Mouse (Mus musculus) heart, embryonic 10.5 days (tissue): ENCODE data around the gene Mllt1. TPM values are rescaled to one million over a fixed set of nuclear protein-coding genes. Genes with fewer than 3 reads are reported as not detected.
"Not testable (repeated sequence)": the region's sequence is repeated elsewhere in the genome, so short reads cannot be mapped to it uniquely, and the experiment has no call there.

Source experiments
- DNase-seq: peaks from one replicate; pipeline ENCODE4 v3.0.0-alpha.2; 2017; ENCODE audit warnings: low spot score
- H3K27ac ChIP-seq: fragments of 300-500 bp; sonication (generic); 2 replicates; pipeline ENCODE4 v1.5.1; 2016; ENCODE audit warnings: mild to moderate bottlenecking
- H3K27me3 ChIP-seq: fragments of 300-500 bp; sonication (generic); 2 replicates; pipeline ENCODE4 v1.6.1; 2016; ENCODE audit warnings: mild to moderate bottlenecking; ENCODE audit not compliant: poor library complexity, insufficient read depth, severe bottlenecking
- H3K36me3 ChIP-seq: fragments of 300-500 bp; sonication (generic); 2 replicates; pipeline ENCODE4 v1.6.1; 2016; ENCODE audit warnings: mild to moderate bottlenecking, moderate library complexity
- H3K4me1 ChIP-seq: fragments of 300-500 bp; sonication (generic); 2 replicates; pipeline ENCODE4 v1.6.1; 2016; ENCODE audit warnings: mild to moderate bottlenecking
- H3K4me3 ChIP-seq: fragments of 300-500 bp; sonication (generic); 2 replicates; pipeline ENCODE4 v1.5.1; 2016; ENCODE audit warnings: mild to moderate bottlenecking, moderate library complexity
- H3K9me3 ChIP-seq: fragments of 300-500 bp; sonication (generic); 2 replicates; pipeline ENCODE4 v1.6.1; 2016; ENCODE audit warnings: mild to moderate bottlenecking, moderate library complexity
- WGBS: fragments of 180-500 bp; shearing (Covaris S2); methylation state at CpG from one replicate; pipeline ENCODE4 v1.1.7; 2016; 5-methylcytosine and 5-hydroxymethylcytosine counted together
- polyA plus RNA-seq: library from polyadenylated mRNA; unstranded; fragments of >200 nt; fragmentation: Nextera tagmentation; extraction: Ambion mirVana; gene quantifications from 2 replicates; pipeline ENCODE4 v1.2.1, GENCODE M21; 2016

The Mllt1 gene
- polyA plus RNA-seq, 1 experiment from 2014 or later: 46.0 TPM

DNA sequence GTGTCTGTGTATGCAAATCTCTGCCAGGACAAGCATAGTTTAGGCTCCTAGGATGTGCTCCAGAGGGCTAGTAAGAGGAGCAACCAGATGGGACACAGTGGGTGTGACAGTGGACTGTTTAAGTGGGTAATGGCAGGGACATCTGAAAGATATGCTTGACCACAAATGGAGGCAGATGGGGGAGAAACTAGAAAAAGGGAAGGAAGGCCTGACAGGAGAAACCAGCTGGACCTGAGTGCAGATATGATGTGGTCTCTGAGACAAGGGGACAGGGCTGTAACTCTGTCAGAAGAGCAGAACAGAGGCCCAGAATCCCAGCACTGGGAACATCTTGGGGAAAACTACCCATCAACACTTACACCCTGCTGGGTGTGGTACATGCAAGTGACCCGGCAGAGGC lies 5.7 kb downstream of the Mllt1 start:
- no peaks in the 10 kb centered on the region for H3K27me3 ChIP-seq
- H3K9me3 ChIP-seq: no peaks in the 10 kb centered on the region
- peaks cover 33% of the 10 kb centered on the region for H3K36me3 ChIP-seq
- no peak for DNase-seq
- WGBS: 71% methylated on average over 1 of the region's 1 CpGs
- H3K4me3 ChIP-seq: no peak overlapping the region
- H3K4me1 ChIP-seq: peaks cover 59% of the 10 kb centered on the region
- H3K27ac ChIP-seq: 0 out of 2 replicates have a peak overlapping the region, but pooled peaks have one; percentile 17

DNA sequence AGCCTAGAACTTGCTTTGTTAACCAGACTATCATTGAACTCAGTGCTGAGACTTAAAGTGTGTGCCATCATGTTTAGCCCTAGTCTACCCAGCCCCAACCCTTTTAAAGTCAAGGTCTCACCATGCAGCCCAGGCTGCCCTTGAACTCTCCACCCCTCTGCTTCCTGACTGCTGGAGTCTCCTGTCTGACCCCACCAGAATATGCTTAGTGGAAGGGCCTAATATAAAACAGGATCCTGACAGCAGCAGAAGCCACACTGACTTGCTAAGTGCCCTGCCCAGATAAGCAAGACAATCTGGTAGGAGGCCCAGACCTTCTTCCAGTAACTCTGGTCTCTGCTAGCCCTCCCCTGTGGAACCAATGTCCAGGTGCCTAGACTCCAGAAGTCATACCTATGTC lies 6.1 kb downstream of the Mllt1 start:
- Histone ChIP-seq H3K27ac (0 out of 2 replicates have a peak overlapping the region, but pooled peaks have one; percentile 2), H3K9me3 (no peaks in the 10 kb centered on the region), H3K4me3 (no peak overlapping the region), H3K27me3 (no peaks in the 10 kb centered on the region), H3K36me3 (peaks cover 37% of the 10 kb centered on the region), H3K4me1 (peaks cover 55% of the 10 kb centered on the region)
- DNase-seq: no peak

DNA sequence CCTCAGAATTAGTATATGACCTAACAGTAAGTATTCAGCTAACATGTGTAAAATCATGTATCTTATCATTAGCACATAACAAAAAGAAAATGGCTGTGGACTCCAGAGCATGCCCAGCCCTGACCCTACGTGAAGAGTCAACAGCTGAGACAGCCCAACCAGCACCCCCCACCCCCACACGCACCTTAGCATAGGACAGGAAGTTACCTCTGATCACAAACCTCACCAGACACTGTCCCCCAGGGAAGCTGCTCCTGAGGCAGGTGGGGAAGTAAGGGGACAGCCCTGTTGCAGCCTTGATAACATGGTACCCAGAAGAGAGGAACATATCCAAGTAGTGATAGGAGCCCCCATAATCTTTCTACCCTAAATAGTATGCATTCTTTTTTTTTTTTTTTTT lies 9.2 kb downstream of the Mllt1 start:
- DNase-seq: no peak
- peaks cover 34% of the 10 kb centered on the region for H3K4me1 ChIP-seq
- peaks cover 59% of the 10 kb centered on the region for H3K36me3 ChIP-seq
- no peak overlapping the region for H3K27ac ChIP-seq
- no peaks in the 10 kb centered on the region for H3K27me3 ChIP-seq
- WGBS: 88% methylated on average over 2 of the region's 2 CpGs
- H3K4me3 ChIP-seq: no peak overlapping the region
- H3K9me3 ChIP-seq: no peaks in the 10 kb centered on the region

DNA sequence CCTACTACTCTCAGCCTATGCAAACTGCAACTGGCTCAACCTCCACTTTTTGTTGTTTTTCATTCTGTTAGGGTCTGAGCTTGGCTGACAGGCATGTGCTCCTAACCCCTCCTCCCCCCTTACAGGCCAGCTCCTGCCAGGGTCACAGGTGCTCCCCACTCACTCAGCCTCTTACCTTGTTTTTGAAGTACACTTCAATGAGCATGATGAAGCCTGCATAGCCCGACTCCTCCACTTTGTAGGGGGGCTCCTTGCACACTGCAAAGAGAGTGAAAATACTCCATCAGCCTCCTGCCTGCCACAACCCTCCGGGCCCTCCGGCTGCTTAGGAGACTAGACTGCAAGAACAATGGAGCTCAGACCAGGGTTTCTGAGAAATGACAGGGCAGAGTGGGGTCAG lies 15.5 kb downstream of the Mllt1 start:
- DNase-seq: no peak
- peaks cover 84% of the 10 kb centered on the region for H3K36me3 ChIP-seq
- WGBS: 91% methylated on average over 3 of the region's 3 CpGs
- no peaks in the 10 kb centered on the region for H3K27me3 ChIP-seq
- no peak overlapping the region for H3K27ac ChIP-seq
- peaks cover 29% of the 10 kb centered on the region for H3K4me1 ChIP-seq
- H3K9me3 ChIP-seq: no peaks in the 10 kb centered on the region
- no peak overlapping the region for H3K4me3 ChIP-seq

DNA sequence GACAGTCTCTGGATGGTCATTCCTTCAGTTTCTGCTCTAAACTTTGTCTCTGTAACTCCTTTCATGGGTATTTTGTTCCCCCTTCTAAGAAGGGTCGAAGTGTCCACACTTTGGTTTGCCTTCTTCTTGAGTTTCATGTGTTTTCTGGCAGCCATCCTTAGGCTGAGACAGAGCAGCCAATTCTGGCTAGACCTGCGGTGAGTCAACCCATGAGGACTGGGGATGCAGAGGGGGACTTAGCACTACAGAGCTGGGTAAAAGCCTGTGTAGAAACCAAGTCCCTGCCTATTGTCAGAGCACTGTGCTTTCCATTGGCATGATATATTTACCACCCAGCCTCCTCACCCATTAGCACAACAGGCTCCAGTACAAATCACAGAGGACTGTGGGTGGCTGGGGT lies 18.0 kb downstream of the Mllt1 start:
- Histone ChIP-seq H3K4me3 (no peak overlapping the region), H3K4me1 (peaks cover 36% of the 10 kb centered on the region), H3K27ac (no peak overlapping the region), H3K36me3 (peaks cover 80% of the 10 kb centered on the region), H3K9me3 (no peaks in the 10 kb centered on the region), H3K27me3 (no peaks in the 10 kb centered on the region)
- no peak for DNase-seq
- 87% methylated on average over 2 of the region's 2 CpGs for WGBS

DNA sequence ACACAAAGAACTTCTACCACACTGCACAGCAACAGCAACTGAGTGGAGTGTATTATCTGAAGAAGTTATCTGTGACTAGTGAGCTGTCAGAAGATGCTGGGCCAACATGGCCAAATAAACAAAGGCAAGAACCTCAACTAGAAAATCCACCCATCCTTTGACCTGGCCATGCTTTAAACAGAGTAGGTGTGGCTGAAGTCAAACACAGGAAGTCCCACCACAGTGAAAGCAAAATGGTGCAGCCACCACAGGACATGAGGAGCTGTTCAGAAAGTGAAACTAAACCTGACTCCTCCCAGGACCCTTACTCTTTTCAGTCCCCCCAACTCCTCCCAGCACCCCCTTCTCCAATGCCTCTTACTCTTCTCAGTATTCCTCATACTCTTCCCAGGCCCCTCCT lies 21.8 kb downstream of the Mllt1 start:
- no peak overlapping the region for H3K27ac ChIP-seq
- H3K9me3 ChIP-seq: no peaks in the 10 kb centered on the region
- no peaks in the 10 kb centered on the region for H3K27me3 ChIP-seq

DNA sequence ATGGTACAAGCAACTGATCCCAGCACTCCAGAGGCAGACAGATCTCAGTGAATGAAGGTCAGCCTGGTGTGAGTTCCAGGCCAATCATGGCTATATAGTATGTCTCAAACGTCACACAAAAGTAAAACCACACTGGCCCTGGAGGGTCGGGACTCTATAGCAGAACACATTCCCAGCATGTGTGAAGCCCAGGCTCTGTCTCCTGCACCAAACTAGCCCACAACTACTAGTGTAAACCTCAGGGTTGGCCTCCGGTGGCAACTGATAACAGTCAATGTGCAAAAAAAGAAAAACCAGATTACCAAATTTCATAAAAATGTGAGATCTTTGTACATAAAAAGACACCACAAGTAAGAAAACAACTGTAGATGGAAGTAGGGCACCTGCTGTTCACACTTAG lies 22.2 kb downstream of the Mllt1 start:
- Histone ChIP-seq H3K36me3 (peaks cover 81% of the 10 kb centered on the region), H3K9me3 (no peaks in the 10 kb centered on the region), H3K27me3 (no peaks in the 10 kb centered on the region), H3K4me3 (no peak overlapping the region), H3K4me1 (peaks cover 40% of the 10 kb centered on the region), H3K27ac (no peak overlapping the region)
- DNase-seq: no peak
- WGBS: 87% methylated on average over 3 of the region's 3 CpGs

More for the DNA sequence above, 21.8 kb downstream of the Mllt1 start:
- no peak for DNase-seq
- Histone ChIP-seq H3K4me1 (peaks cover 37% of the 10 kb centered on the region), H3K36me3 (peaks cover 78% of the 10 kb centered on the region), H3K4me3 (no peak overlapping the region)

GRCm38 (mm10) chr17:56909764-56910163 lies 25.5 kb downstream of the Mllt1 start:
- DNase-seq, H3K27me3 ChIP-seq, H3K4me3 ChIP-seq, H3K27ac ChIP-seq, H3K9me3 ChIP-seq: not testable (repeated sequence)
- Histone ChIP-seq H3K4me1 (peaks cover 31% of the 10 kb centered on the region), H3K36me3 (peaks cover 80% of the 10 kb centered on the region)
- 86% methylated on average over 2 of the region's 2 CpGs for WGBS

DNA sequence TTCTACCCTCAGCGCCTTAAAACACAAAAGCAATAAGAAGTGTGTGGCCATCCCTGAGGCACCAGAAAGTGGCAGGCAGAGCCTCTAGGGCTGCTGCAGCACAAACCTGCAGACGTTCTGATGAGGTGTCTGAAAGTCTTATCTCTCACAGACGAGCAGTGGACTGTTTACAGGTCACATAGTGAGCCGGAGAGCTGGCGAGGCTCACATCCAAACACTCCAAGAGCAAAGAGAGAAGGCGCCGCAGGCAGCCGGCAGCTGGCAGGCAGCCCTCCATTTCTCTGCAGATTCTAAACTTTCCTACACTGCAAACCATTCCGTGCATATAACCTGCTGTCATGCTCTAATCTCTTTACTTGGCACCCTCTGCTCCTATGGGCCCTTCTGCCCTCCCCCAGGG lies 27.3 kb downstream of the Mllt1 start:
- H3K4me3 ChIP-seq: no peak overlapping the region
- H3K9me3 ChIP-seq: no peaks in the 10 kb centered on the region
- peaks cover 23% of the 10 kb centered on the region for H3K4me1 ChIP-seq
- no peak for DNase-seq
- 37% methylated on average over 9 of the region's 9 CpGs for WGBS
- H3K36me3 ChIP-seq: peaks cover 85% of the 10 kb centered on the region
- no peaks in the 10 kb centered on the region for H3K27me3 ChIP-seq
- 0 out of 2 replicates have a peak overlapping the region, but pooled peaks have one; percentile 13 for H3K27ac ChIP-seq

GRCm38 (mm10) chr17:56907096-56907495 lies 28.1 kb downstream of the Mllt1 start:
- no peak overlapping the region for H3K27ac ChIP-seq
- no peaks in the 10 kb centered on the region for H3K27me3 ChIP-seq
- WGBS: 88% methylated on average over 5 of the region's 5 CpGs
- H3K4me3 ChIP-seq: no peak overlapping the region
- H3K36me3 ChIP-seq: peaks cover 87% of the 10 kb centered on the region
- no peaks in the 10 kb centered on the region for H3K9me3 ChIP-seq
- peaks cover 23% of the 10 kb centered on the region for H3K4me1 ChIP-seq
- DNase-seq: no peak

- Histone ChIP-seq H3K27me3 (no peaks in the 10 kb centered on the region), H3K4me1 (peaks cover 23% of the 10 kb centered on the region), H3K9me3 (no peaks in the 10 kb centered on the region), H3K4me3 (no peak overlapping the region), H3K36me3 (peaks cover 87% of the 10 kb centered on the region), H3K27ac (no peak overlapping the region)
- WGBS: 86% methylated on average over 3 of the region's 3 CpGs
- no peak for DNase-seq
Observed at GRCm38 (mm10) chr17:56906166-56906565, 29.0 kb downstream of the Mllt1 start.

GRCm38 (mm10) chr17:56902698-56903097 lies 32.5 kb downstream of the Mllt1 start:
- H3K4me3 ChIP-seq: no peak overlapping the region
- peaks cover 91% of the 10 kb centered on the region for H3K36me3 ChIP-seq
- WGBS: 86% methylated on average over 5 of the region's 5 CpGs
- no peak overlapping the region for H3K27ac ChIP-seq
- no peaks in the 10 kb centered on the region for H3K9me3 ChIP-seq
- H3K27me3 ChIP-seq: no peaks in the 10 kb centered on the region
- no peak for DNase-seq
- peaks cover 9% of the 10 kb centered on the region for H3K4me1 ChIP-seq

DNA sequence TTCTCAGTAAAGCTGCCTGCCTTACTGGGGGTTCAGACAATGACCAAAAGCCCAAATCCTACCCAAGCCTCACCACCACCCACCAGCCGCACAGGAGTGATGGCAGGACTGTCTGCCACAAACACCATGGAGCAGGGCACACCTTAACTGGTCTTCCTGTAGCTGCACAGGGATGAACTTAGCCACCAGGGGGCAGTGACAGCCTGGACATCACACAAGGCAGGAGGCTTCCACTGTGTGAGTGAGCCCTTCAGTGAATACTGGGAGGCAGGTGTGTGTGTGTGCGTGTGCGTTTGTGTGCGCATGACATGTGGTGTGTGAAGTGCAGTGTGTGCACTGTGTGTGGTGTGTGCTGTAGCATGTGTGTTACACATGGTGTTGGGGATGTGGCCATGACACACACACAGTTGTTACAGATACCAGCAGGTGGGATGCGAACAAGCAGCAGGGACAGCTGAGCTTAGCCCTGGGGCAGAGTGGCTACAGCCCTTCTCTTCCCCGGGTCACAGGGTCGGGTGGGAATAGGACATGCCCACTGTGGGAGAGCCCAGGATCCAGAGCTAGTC lies 37.5 kb downstream of the Mllt1 start:
- Histone ChIP-seq H3K4me1 (no peaks in the 10 kb centered on the region; the same call in 1 of the 2 replicates), H3K27me3 (no peaks in the 10 kb centered on the region), H3K27ac (no peak overlapping the region), H3K9me3 (no peaks in the 10 kb centered on the region), H3K36me3 (peaks cover 100% of the 10 kb centered on the region), H3K4me3 (no peak overlapping the region)
- DNase-seq: peak; percentile 91
- WGBS: 83% methylated on average over 7 of the region's 7 CpGs

- no peaks in the 10 kb centered on the region; the same call in 1 of the 2 replicates for H3K4me1 ChIP-seq
- H3K27me3 ChIP-seq: no peaks in the 10 kb centered on the region
- H3K27ac ChIP-seq: no peak overlapping the region
- H3K4me3 ChIP-seq: no peak overlapping the region
- 92% methylated on average over 6 of the region's 6 CpGs for WGBS
- H3K9me3 ChIP-seq: no peaks in the 10 kb centered on the region
- H3K36me3 ChIP-seq: peaks cover 100% of the 10 kb centered on the region
- DNase-seq: no peak
Observed at GRCm38 (mm10) chr17:56896513-56897129, 38.6 kb downstream of the Mllt1 start.
